Mouse (Mus musculus): Measurements from ENCODE around the gene Urad. TPM values are rescaled to one million over a fixed set of nuclear protein-coding genes. Genes with fewer than 3 reads are reported as not detected.
A peak's percentile ranks its signal among the peaks of the same experiment; 100 is the strongest.

Urad gene
- polyA plus RNA-seq, 1 experiment from 2014 or later, result not detected

GRCm38 (mm10) chr5:147309786-147310185, 12.5 kb downstream of the Urad start:
- DNase-seq (ENCODE audit: low spot score), result no peak
- 0% methylated on average over 2 of the region's 2 CpGs for WGBS

DNA sequence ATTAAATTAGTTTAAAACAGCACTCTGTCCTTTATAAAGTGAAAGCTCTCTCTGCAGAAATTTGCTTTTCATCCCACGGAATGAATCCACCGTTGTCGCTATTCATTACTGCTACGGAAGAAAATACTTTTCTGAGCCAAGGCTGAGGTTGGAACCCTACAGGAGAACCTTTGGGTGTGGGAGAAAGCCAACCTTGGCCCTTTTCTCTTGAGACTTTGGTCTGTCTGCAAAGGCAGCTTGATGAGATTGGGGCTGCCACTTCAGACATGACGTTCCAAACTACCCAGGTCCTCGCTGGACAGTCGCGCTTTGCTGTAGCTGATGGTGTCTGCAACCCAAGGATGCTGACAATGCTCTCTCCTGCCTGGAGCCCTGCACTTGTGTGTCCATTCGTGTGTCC, 13.8 kb downstream of the Urad start:
- H3K27me3 ChIP-seq (replicated peaks; ENCODE audit: insufficient read depth, low read length), result peaks cover 96% of the 10 kb centered on the region
- H3K4me2 ChIP-seq (replicated peaks; ENCODE audit: low read depth, low read length), result no peak overlapping the region
- TF ChIP-seq CTCF (IDR thresholded peaks at IDR 0.05), result no peak
- TF ChIP-seq EP300 (IDR thresholded peaks at IDR 0.05), result no peak
- no peak overlapping the region for H3K9ac ChIP-seq (replicated peaks; ENCODE audit: low read depth)
- H3K4me1 ChIP-seq (ENCODE audit: insufficient read depth, low read depth, low read length), result no peaks in the 10 kb centered on the region
- H3K4me3 ChIP-seq (ENCODE audit: low read depth, low read length), result no peak overlapping the region
- H3K27ac ChIP-seq (ENCODE audit: low read length), result no peak overlapping the region
- DNase-seq (ENCODE audit: low spot score) (no peak), ATAC-seq (no peak)
- no peaks in the 10 kb centered on the region for H3K36me3 ChIP-seq (ENCODE audit: insufficient read depth, low read length)
- WGBS, result 8% methylated on average over 9 of the region's 9 CpGs
- H3K9me3 ChIP-seq (ENCODE audit: low read length), result no peaks in the 10 kb centered on the region

More at GRCm38 (mm10) chr5:147309786-147310185, 12.5 kb downstream of the Urad start:
- Histone ChIP-seq H3K36me3 (ENCODE audit: insufficient read depth, low read length) (no peaks in the 10 kb centered on the region), H3K9ac (replicated peaks; ENCODE audit: low read depth) (no peak overlapping the region), H3K9me3 (ENCODE audit: low read length) (no peaks in the 10 kb centered on the region), H3K4me3 (ENCODE audit: low read depth, low read length) (no peak overlapping the region), H3K4me1 (ENCODE audit: insufficient read depth, low read depth, low read length) (no peaks in the 10 kb centered on the region), H3K27ac (ENCODE audit: low read length) (no peak overlapping the region), H3K27me3 (replicated peaks; ENCODE audit: insufficient read depth, low read length) (peaks cover 95% of the 10 kb centered on the region), H3K4me2 (replicated peaks; ENCODE audit: low read depth, low read length) (no peak overlapping the region)
- ATAC-seq, result no peak
- no peak for TF ChIP-seq EP300 (IDR thresholded peaks at IDR 0.05)
- TF ChIP-seq CTCF (IDR thresholded peaks at IDR 0.05), result no peak

GRCm38 (mm10) chr5:147307398-147307785, 14.8 kb downstream of the Urad start:
- no peak for DNase-seq (ENCODE audit: low spot score)
- WGBS, result 2% methylated on average over 12 of the region's 12 CpGs

GRCm38 (mm10) chr5:147306638-147307397, 15.4 kb downstream of the Urad start, which contains the start of gene Cdx2:
Gene Cdx2 (minus strand): TSS chr5:147307270.
- no peak for ATAC-seq
- H3K27ac ChIP-seq (ENCODE audit: low read length), result no peak within 1 kb of the TSS
- H3K4me1 ChIP-seq (ENCODE audit: insufficient read depth, low read depth, low read length), result no peaks in the 10 kb centered on the region
- H3K4me3 ChIP-seq (ENCODE audit: low read depth, low read length), result no peak within 1 kb of the TSS
- WGBS, result under 1% methylated on average over 59 of the region's 63 CpGs
- TF ChIP-seq EP300 (IDR thresholded peaks at IDR 0.05) (no peak), CTCF (IDR thresholded peaks at IDR 0.05) (no peak)
- DNase-seq (ENCODE audit: low spot score), result no peak
- H3K27me3 ChIP-seq (replicated peaks; ENCODE audit: insufficient read depth, low read length), result peaks cover 94% of the 10 kb centered on the region
- H3K4me2 ChIP-seq (replicated peaks; ENCODE audit: low read depth, low read length), result no peak within 1 kb of the TSS
- H3K9me3 ChIP-seq (ENCODE audit: low read length), result no peaks in the 10 kb centered on the region
- H3K9ac ChIP-seq (replicated peaks; ENCODE audit: low read depth), result no peak within 1 kb of the TSS
- H3K36me3 ChIP-seq (ENCODE audit: insufficient read depth, low read length), result no peaks in the 10 kb centered on the region

More at GRCm38 (mm10) chr5:147307398-147307785, 14.8 kb downstream of the Urad start:
- Histone ChIP-seq H3K36me3 (ENCODE audit: insufficient read depth, low read length) (no peaks in the 10 kb centered on the region), H3K9ac (replicated peaks; ENCODE audit: low read depth) (no peak overlapping the region), H3K4me1 (ENCODE audit: insufficient read depth, low read depth, low read length) (no peaks in the 10 kb centered on the region), H3K27ac (ENCODE audit: low read length) (no peak overlapping the region), H3K9me3 (ENCODE audit: low read length) (no peaks in the 10 kb centered on the region), H3K4me3 (ENCODE audit: low read depth, low read length) (no peak overlapping the region), H3K27me3 (replicated peaks; ENCODE audit: insufficient read depth, low read length) (peaks cover 96% of the 10 kb centered on the region), H3K4me2 (replicated peaks; ENCODE audit: low read depth, low read length) (no peak overlapping the region)
- no peak for ATAC-seq
- TF ChIP-seq CTCF (IDR thresholded peaks at IDR 0.05) (no peak), EP300 (IDR thresholded peaks at IDR 0.05) (no peak)

DNA sequence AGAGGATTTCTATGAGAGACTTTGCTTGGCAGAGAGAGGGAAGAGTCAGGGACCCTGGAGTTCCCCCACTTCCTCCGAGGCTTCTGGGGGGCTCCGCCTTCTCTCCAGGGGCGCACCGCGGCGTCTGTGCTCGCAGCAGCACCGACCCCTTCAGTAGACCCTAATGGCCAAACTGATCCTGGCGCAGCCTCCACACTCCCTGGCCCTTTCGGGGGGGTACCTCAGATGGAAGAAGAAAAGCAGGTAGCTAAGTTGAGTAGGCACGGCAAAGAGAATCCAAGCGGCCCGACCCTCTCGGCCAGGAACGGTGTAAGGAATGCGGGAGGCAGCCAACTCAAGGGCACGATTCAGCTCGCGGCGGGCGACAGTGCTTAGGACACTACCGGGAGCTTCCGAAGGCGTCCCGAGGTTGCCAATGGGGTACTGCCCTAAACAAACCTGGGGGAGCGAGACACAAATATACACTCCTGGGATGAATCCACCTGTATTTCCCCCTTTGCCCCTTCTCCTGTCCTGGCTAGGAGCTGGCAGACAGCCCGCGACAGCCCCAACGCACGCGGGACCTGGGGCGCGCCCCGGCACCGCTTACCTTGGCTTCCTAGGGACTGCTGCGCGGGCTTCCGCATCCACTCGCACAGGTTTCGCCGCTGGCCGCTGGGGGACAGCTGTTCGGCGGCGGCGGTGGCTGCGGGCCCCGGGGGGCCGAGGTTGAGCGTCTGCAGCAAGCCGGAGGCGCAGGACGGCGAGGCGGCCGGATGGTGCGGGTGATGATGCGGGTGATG, 16.2 kb downstream of the Urad start:
- H3K4me3 ChIP-seq (ENCODE audit: low read depth, low read length), result 0 out of 2 replicates have a peak overlapping the region, but pooled peaks have one; percentile 10
- under 1% methylated on average over 53 of the region's 58 CpGs for WGBS
- TF ChIP-seq EP300 (IDR thresholded peaks at IDR 0.05), result no peak
- no peak for TF ChIP-seq CTCF (IDR thresholded peaks at IDR 0.05)
- no peak overlapping the region for H3K9ac ChIP-seq (replicated peaks; ENCODE audit: low read depth)
- DNase-seq (ENCODE audit: low spot score), result no peak
- H3K27ac ChIP-seq (ENCODE audit: low read length), result no peak overlapping the region
- H3K4me1 ChIP-seq (ENCODE audit: insufficient read depth, low read depth, low read length), result no peaks in the 10 kb centered on the region
- peaks cover 96% of the 10 kb centered on the region for H3K27me3 ChIP-seq (replicated peaks; ENCODE audit: insufficient read depth, low read length)
- H3K9me3 ChIP-seq (ENCODE audit: low read length), result no peaks in the 10 kb centered on the region
- no peak for ATAC-seq
- H3K4me2 ChIP-seq (replicated peaks; ENCODE audit: low read depth, low read length), result no peak overlapping the region
- H3K36me3 ChIP-seq (ENCODE audit: insufficient read depth, low read length), result no peaks in the 10 kb centered on the region

GRCm38 (mm10) chr5:147305166-147305565, 17.1 kb downstream of the Urad start:
- H3K27me3 ChIP-seq (replicated peaks; ENCODE audit: insufficient read depth, low read length), result peaks cover 96% of the 10 kb centered on the region
- H3K36me3 ChIP-seq (ENCODE audit: insufficient read depth, low read length), result no peaks in the 10 kb centered on the region
- H3K4me1 ChIP-seq (ENCODE audit: insufficient read depth, low read depth, low read length), result no peaks in the 10 kb centered on the region
- 0 out of 2 replicates have a peak overlapping the region, but pooled peaks have one; percentile 10 for H3K4me3 ChIP-seq (ENCODE audit: low read depth, low read length)
- H3K4me2 ChIP-seq (replicated peaks; ENCODE audit: low read depth, low read length), result no peak overlapping the region
- no peak overlapping the region for H3K27ac ChIP-seq (ENCODE audit: low read length)
- no peak for TF ChIP-seq EP300 (IDR thresholded peaks at IDR 0.05)
- no peak for TF ChIP-seq CTCF (IDR thresholded peaks at IDR 0.05)
- 2% methylated on average over 16 of the region's 16 CpGs for WGBS
- DNase-seq (ENCODE audit: low spot score), result no peak
- H3K9me3 ChIP-seq (ENCODE audit: low read length), result no peaks in the 10 kb centered on the region
- H3K9ac ChIP-seq (replicated peaks; ENCODE audit: low read depth), result no peak overlapping the region
- ATAC-seq, result no peak
